Mouse (Mus musculus): ENCODE measurements around the gene Slc44a4. TPM values are rescaled to one million over a fixed set of nuclear protein-coding genes. Genes with fewer than 3 reads are reported as not detected.
"Not testable (repeated sequence)": the region's sequence is repeated elsewhere in the genome, so short reads cannot be mapped to it uniquely, and the experiment has no call there.

Gene Slc44a4
- polyA plus RNA-seq, 1 experiment from 2014 or later: not detected

DNA sequence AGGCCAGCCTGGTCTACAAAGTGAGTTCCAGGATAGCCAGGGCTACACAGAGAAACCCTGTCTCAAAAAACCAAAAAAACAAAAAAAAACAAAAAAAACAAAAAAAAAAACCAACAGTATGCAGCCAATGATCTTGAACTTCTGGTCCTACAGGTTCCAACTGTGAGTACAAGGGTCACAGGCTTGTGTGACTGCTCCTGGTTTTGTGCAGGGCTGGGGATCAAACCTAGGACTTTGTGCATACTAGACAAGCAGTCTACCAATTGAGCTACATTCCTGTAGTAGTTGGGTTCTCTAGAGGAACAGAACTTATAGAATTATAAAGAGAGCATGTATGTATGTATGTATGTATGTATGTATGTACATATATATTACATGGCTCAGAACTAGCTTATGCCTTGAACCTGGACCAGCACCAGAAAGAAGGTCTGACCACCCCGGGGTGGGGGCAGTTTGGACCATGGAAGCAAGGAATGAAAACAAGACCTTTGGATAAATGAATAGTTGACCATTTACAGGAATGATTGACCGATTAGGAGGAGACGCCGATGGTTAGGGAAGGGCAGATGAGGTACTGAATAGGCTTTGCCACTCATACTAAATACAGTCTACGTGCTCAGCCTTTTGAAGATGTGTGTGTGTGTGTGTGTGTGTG, 32.3 kb downstream of the Slc44a4 start:
- H3K9me3 ChIP-seq (ENCODE audit: control insufficient read depth, low read length): no peaks in the 10 kb centered on the region
- no peak overlapping the region for H3K9ac ChIP-seq (replicated peaks; ENCODE audit: low read depth, low read length)
- ATAC-seq (ENCODE audit: low read depth): no peak
- no peak overlapping the region for H3K27ac ChIP-seq (ENCODE audit: low read depth, low read length)
- whole genome bisulfite sequencing: 92% methylated on average over 5 of the region's 5 CpGs
- peaks cover 10% of the 10 kb centered on the region; the same call in 1 of the 2 replicates for H3K36me3 ChIP-seq (ENCODE audit: control insufficient read depth, insufficient read depth, low read length)
- H3K27me3 ChIP-seq (ENCODE audit: control insufficient read depth, insufficient read depth, low read length): no peaks in the 10 kb centered on the region
- H3K4me2 ChIP-seq (ENCODE audit: low read depth, low read length): no peak overlapping the region
- H3K4me3 ChIP-seq (ENCODE audit: low read depth, low read length): no peak overlapping the region
- H3K4me1 ChIP-seq (ENCODE audit: control insufficient read depth, insufficient read depth, low read length): peaks cover 11% of the 10 kb centered on the region; the same call in 1 of the 2 replicates

DNA sequence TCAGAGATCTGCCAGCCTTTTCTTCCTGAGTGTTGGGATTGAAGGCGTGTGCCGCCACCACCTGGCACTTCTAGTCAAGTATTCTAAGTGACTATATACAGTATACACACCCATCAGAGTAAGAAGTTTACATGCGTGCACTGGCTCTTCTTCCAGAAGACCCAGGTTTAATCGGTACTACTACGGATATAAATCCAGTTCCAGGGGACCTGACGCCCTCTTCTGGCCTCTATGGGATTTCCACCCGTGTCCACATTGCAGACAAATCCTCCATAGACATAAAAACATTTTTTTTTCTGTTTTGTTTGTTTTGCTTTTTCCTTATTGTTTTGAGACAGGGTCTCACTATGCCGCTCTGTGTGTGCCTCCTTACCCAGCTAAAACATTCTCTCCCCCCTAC, 33.3 kb downstream of the Slc44a4 start:
- H3K4me2 ChIP-seq (ENCODE audit: low read depth, low read length): no peak overlapping the region
- no peak overlapping the region for H3K4me3 ChIP-seq (ENCODE audit: low read depth, low read length)
- peaks cover 11% of the 10 kb centered on the region; the same call in 1 of the 2 replicates for H3K4me1 ChIP-seq (ENCODE audit: control insufficient read depth, insufficient read depth, low read length)
- peaks cover 10% of the 10 kb centered on the region; the same call in 1 of the 2 replicates for H3K36me3 ChIP-seq (ENCODE audit: control insufficient read depth, insufficient read depth, low read length)
- no peaks in the 10 kb centered on the region for H3K9me3 ChIP-seq (ENCODE audit: control insufficient read depth, low read length)
- ATAC-seq (ENCODE audit: low read depth): no peak
- H3K9ac ChIP-seq (replicated peaks; ENCODE audit: low read depth, low read length): no peak overlapping the region
- no peaks in the 10 kb centered on the region for H3K27me3 ChIP-seq (ENCODE audit: control insufficient read depth, insufficient read depth, low read length)
- H3K27ac ChIP-seq (ENCODE audit: low read depth, low read length): no peak overlapping the region
- 23% methylated on average over 8 of the region's 8 CpGs for WGBS

DNA sequence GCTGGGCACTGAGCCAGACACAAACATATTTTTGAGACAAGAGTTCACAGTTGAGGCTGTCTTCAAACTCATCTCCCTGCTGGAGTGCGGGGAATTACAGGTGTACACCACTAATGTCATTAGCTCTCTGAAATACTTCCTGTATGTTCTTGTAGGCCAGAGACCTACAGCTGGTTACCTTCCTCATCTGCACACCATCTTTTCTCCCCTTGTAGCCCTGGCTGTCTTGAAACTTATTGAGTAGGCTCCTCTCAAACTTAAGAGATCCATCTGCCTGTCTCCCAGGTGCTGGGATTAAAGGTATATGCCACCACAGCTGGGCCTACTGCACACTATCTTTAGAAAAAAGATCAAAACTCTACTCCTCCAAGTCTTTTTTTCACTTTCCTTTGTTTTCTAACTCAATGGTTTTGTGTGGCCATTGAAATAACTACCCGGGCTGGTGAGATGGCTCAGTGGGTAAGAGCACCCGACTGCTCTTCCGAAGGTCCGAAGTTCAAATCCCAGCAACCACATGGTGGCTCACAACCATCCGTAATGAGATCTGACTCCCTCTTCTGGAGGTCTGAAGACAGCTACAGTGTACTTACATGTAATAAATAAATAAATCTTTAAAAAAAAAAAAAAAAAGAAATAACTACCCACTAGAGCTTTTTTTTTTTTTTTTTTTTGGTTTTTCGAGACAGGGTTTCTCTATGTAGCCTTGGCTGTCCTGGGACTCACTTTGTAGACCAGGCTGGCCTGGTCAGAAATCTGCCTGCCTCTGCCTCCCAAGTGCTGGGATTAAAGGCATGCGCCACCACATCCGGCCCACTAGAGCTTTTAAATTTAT, 34.7 kb downstream of the Slc44a4 start:
- not testable (repeated sequence) for H3K9ac ChIP-seq (replicated peaks; ENCODE audit: low read depth, low read length); ATAC-seq (ENCODE audit: low read depth); H3K36me3 ChIP-seq (ENCODE audit: control insufficient read depth, insufficient read depth, low read length); H3K27me3 ChIP-seq (ENCODE audit: control insufficient read depth, insufficient read depth, low read length); H3K4me2 ChIP-seq (ENCODE audit: low read depth, low read length); H3K4me3 ChIP-seq (ENCODE audit: low read depth, low read length); H3K9me3 ChIP-seq (ENCODE audit: control insufficient read depth, low read length); H3K27ac ChIP-seq (ENCODE audit: low read depth, low read length)
- WGBS: 57% methylated on average over 9 of the region's 9 CpGs
- peaks cover 11% of the 10 kb centered on the region; the same call in 1 of the 2 replicates for H3K4me1 ChIP-seq (ENCODE audit: control insufficient read depth, insufficient read depth, low read length)

DNA sequence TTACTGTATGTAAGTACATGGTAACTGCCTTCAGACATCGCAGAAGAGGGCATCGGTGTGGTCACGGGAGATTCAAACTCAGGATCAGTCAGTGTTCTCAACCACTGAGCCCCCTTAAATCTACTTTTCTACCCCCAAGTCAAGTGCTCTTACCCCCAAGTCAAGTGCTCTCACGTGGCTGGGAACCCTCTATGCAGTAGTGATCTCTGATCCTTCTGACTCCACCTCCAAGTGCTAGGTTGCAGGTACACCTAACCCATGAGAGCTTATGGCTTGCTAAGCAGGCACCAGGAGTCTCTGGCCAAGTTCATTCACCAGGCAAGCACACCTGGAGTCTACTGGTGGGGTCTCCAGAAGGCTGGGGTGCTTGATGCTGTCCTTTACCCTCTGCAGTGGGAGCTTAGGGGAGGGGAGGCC, 35.3 kb downstream of the Slc44a4 start:
- Histone ChIP-seq H3K27ac (ENCODE audit: low read depth, low read length) (no peak overlapping the region), H3K27me3 (ENCODE audit: control insufficient read depth, insufficient read depth, low read length) (no peaks in the 10 kb centered on the region), H3K36me3 (ENCODE audit: control insufficient read depth, insufficient read depth, low read length) (peaks cover 10% of the 10 kb centered on the region; the same call in 1 of the 2 replicates), H3K4me1 (ENCODE audit: control insufficient read depth, insufficient read depth, low read length) (peaks cover 11% of the 10 kb centered on the region; the same call in 1 of the 2 replicates), H3K9me3 (ENCODE audit: control insufficient read depth, low read length) (no peaks in the 10 kb centered on the region), H3K4me3 (ENCODE audit: low read depth, low read length) (no peak overlapping the region; the same call in 1 of the 2 replicates), H3K4me2 (ENCODE audit: low read depth, low read length) (peak overlapping the region; percentile 12; the same call in 1 of the 2 replicates), H3K9ac (replicated peaks; ENCODE audit: low read depth, low read length) (no peak overlapping the region)
- 43% methylated on average over 4 of the region's 4 CpGs for WGBS
- ATAC-seq (ENCODE audit: low read depth): no peak

DNA sequence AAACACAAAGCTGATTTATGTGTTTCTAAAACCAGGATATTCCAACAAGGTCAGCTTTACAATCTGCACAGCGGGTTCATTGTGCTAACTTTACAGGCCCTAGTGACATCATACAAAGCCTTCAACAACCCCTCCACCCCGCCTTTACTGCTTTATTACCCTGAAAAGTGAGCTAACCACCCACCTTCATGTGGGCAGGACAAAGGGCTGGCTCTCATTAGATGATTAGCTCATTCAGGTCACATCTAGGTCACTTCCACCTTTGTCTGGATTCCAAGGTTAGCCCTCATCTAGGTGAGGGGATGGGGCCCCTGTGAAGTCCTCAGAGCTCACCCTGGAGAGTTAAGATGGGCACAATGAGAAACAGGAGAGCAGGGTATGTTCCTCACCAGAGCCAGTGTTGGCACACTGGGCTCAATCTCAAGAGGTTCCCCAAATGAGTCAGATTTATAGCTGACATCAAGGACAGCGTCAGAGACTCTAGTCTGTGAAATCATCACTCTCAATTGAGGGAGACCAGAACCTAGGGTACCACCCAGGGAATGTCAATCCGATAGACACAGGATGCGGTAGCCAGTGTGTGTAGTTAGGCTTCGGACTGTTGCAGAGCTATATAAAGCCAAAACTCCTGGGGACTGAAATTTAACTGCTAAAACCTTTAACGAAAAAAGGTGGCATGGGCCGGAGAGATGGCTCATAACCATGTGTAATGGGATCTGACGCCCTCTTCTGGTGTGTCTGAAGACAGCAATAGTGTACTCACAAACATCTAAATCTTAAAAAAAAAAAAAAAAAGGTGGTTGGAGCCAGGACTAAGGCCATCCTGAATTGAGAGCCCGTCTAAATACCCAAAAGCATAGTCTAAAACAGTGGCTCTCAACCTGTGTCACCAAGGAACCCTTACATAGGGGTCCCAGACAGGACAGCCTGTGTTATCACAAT, 36.5 kb downstream of the Slc44a4 start:
- Histone ChIP-seq H3K36me3 (ENCODE audit: control insufficient read depth, insufficient read depth, low read length) (peaks cover 10% of the 10 kb centered on the region; the same call in 1 of the 2 replicates), H3K27ac (ENCODE audit: low read depth, low read length) (peak overlapping the region; percentile 92), H3K4me2 (ENCODE audit: low read depth, low read length) (peak overlapping the region; percentile 99), H3K4me1 (ENCODE audit: control insufficient read depth, insufficient read depth, low read length) (peaks cover 11% of the 10 kb centered on the region; the same call in 1 of the 2 replicates), H3K27me3 (ENCODE audit: control insufficient read depth, insufficient read depth, low read length) (0 out of 2 replicates have a peak, but pooled peaks cover 3% of the 10 kb centered on the region), H3K9ac (replicated peaks; ENCODE audit: low read depth, low read length) (peak overlapping the region; percentile 99), H3K9me3 (ENCODE audit: control insufficient read depth, low read length) (no peaks in the 10 kb centered on the region), H3K4me3 (ENCODE audit: low read depth, low read length) (peak overlapping the region; percentile 96)
- WGBS: 9% methylated on average over 10 of the region's 10 CpGs
- no peak for ATAC-seq (ENCODE audit: low read depth)

DNA sequence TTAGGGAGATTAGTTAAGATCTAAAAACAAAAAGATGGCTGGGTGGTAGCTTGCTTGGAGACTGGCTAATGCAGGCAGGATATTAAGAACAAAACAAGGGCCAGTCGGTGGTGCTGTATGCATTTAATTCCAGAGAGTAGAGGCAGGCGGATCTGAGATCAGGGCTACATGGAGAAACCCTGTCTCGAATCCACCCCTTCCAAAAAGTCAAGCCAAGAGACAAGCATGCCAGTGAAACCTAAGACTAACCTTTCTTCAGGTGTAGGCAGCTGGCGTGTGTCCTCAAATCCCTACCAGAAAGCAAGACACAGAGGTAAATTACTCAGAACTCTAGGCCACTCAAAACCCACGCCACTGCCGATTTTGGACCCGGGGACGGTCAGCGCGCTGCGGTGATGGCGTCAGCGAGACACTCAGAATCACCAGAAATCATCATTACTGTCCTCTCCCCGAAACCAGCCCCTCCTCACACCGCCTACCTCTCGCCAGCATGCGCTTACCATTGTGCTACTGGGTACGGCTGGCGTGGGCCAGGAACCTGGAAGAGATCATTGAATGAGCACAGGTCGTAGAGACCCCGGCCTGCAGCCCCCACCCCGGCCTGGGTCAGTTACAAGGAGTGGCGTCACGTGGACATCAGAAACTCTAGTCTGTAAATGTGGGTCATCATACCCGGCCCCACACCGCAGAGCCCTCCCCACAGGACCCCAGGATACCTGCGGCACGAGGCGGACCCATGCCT, 37.5 kb downstream of the Slc44a4 start:
- Histone ChIP-seq H3K4me3 (ENCODE audit: low read depth, low read length) (peak overlapping the region; percentile 96), H3K9ac (replicated peaks; ENCODE audit: low read depth, low read length) (peak overlapping the region; percentile 99), H3K27ac (ENCODE audit: low read depth, low read length) (peak overlapping the region; percentile 92), H3K4me1 (ENCODE audit: control insufficient read depth, insufficient read depth, low read length) (peaks cover 11% of the 10 kb centered on the region; the same call in 1 of the 2 replicates), H3K4me2 (ENCODE audit: low read depth, low read length) (peak overlapping the region; percentile 99), H3K9me3 (ENCODE audit: control insufficient read depth, low read length) (no peaks in the 10 kb centered on the region), H3K36me3 (ENCODE audit: control insufficient read depth, insufficient read depth, low read length) (peaks cover 10% of the 10 kb centered on the region; the same call in 1 of the 2 replicates), H3K27me3 (ENCODE audit: control insufficient read depth, insufficient read depth, low read length) (peaks cover 6% of the 10 kb centered on the region; the same call in 1 of the 2 replicates)
- under 1% methylated on average over 29 of the region's 29 CpGs for WGBS
- ATAC-seq (ENCODE audit: low read depth): peak; percentile 63

DNA sequence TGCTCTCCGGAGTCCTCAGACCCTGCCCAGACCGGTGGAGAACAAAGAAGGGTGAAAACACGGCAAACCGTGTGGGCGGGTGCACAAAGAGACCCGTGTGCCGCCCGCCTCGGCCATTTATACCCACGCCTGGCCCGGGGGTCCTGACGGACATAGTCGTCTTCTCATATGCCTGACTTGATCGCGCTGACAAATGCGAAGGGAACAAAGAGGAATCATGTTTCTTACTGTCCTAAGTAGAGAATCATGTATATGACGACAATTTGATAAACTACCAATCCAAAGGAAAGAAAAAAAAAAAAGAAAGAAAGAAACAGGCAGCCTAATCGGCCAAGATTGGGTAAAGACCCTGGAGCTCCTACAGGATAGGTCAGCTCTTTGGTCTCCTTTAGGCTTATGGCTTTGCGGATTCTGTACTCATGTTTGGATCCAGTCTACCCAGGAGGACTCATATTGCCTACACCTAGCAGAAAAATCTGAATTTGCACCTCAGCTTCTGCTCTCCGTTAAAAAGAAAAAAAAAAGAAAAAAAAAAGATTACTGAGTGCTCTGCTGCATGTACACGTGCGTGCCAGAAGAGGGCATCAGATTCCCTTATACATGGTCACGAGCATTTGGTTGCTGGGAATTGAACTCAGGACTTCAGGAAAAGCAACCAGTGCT, 38.2 kb downstream of the Slc44a4 start:
- peak overlapping the region; percentile 99 for H3K9ac ChIP-seq (replicated peaks; ENCODE audit: low read depth, low read length)
- H3K4me3 ChIP-seq (ENCODE audit: low read depth, low read length): peak overlapping the region; percentile 96
- H3K9me3 ChIP-seq (ENCODE audit: control insufficient read depth, low read length): no peaks in the 10 kb centered on the region
- peaks cover 10% of the 10 kb centered on the region; the same call in 1 of the 2 replicates for H3K36me3 ChIP-seq (ENCODE audit: control insufficient read depth, insufficient read depth, low read length)
- ATAC-seq (ENCODE audit: low read depth): peak; percentile 80
- peak overlapping the region; percentile 92 for H3K27ac ChIP-seq (ENCODE audit: low read depth, low read length)
- peak overlapping the region; percentile 99 for H3K4me2 ChIP-seq (ENCODE audit: low read depth, low read length)
- peaks cover 11% of the 10 kb centered on the region; the same call in 1 of the 2 replicates for H3K4me1 ChIP-seq (ENCODE audit: control insufficient read depth, insufficient read depth, low read length)
- peaks cover 6% of the 10 kb centered on the region; the same call in 1 of the 2 replicates for H3K27me3 ChIP-seq (ENCODE audit: control insufficient read depth, insufficient read depth, low read length)
- WGBS: under 1% methylated on average over 23 of the region's 23 CpGs

Measured in neural tube, embryonic 14.5 days (tissue).